Mouse (Mus musculus) ES-Bruce4 (cell line): Measurements from ENCODE around the gene Gm10354.
"Not testable (repeated sequence)": the region's sequence is repeated elsewhere in the genome, so short reads cannot be mapped to it uniquely, and the experiment has no call there.

Experiments used
- CTCF ChIP-seq: IDR thresholded peaks from one replicate; pipeline ENCODE4 v1.8.1; 2011; ENCODE audit warnings: low read depth, low read length
- EP300 ChIP-seq: IDR thresholded peaks from 2 replicates; pipeline ENCODE4 v1.6.1; 2011; ENCODE audit warnings: low read depth, low read length; ENCODE audit not compliant: insufficient read depth
- POLR2A ChIP-seq: IDR thresholded peaks from one replicate; pipeline ENCODE4 v1.8.1; 2011; ENCODE audit warnings: low read length; ENCODE audit not compliant: insufficient read depth

GRCm38 (mm10) chr5:14997556-14997955 is 18.8 kb upstream of the Gm10354 start:
- not testable (repeated sequence) for TF ChIP-seq EP300, CTCF, POLR2A
